Mouse (Mus musculus) embryonic fibroblast, embryonic 13.5 days (primary cell): Measurements from ENCODE around the gene Cyp1a2.

Experiments
- CTCF ChIP-seq: IDR thresholded peaks from 2 replicates; pipeline ENCODE4 v1.5.1; 2011; ENCODE audit warnings: mild to moderate bottlenecking, control low read depth, low read length, moderate library complexity, borderline replicate concordance; ENCODE audit not compliant: insufficient read depth
- POLR2A ChIP-seq: IDR thresholded peaks from 2 replicates; pipeline ENCODE4 v1.6.1; 2011; ENCODE audit warnings: low read depth, mild to moderate bottlenecking, control low read depth, low read length, moderate library complexity

GRCm38 (mm10) chr9:57627892-57628291, 55.6 kb downstream of the Cyp1a2 start:
- no peak for TF ChIP-seq CTCF
- no peak for TF ChIP-seq POLR2A
